Mouse (Mus musculus): ENCODE data around the gene Tcf20.
"Not testable (repeated sequence)": the region's sequence is repeated elsewhere in the genome, so short reads cannot be mapped to it uniquely, and the experiment has no call there.

The Tcf20 gene

GRCm38 (mm10) chr15:82896336-82896735 is 91.3 kb downstream of the Tcf20 start:
- DNase-seq = no peak

GRCm38 (mm10) chr15:82890470-82890869 is 97.2 kb downstream of the Tcf20 start:
- no peak for DNase-seq

GRCm38 (mm10) chr15:82889426-82889825 is 98.2 kb downstream of the Tcf20 start:
- DNase-seq = no peak

GRCm38 (mm10) chr15:82888466-82888865 is 99.2 kb downstream of the Tcf20 start:
- no peak for DNase-seq

- no peak for DNase-seq
Measured at GRCm38 (mm10) chr15:82877309-82877708, 110.4 kb downstream of the Tcf20 start.

- DNase-seq = no peak
Measured at GRCm38 (mm10) chr15:82876863-82877262, 110.8 kb downstream of the Tcf20 start.

- DNase-seq = no peak
Measured at GRCm38 (mm10) chr15:82872037-82872436, 115.6 kb downstream of the Tcf20 start.

GRCm38 (mm10) chr15:82866286-82866685 is 121.4 kb downstream of the Tcf20 start:
- DNase-seq = not testable (repeated sequence)

GRCm38 (mm10) chr15:82863674-82864073 is 124.0 kb downstream of the Tcf20 start:
- no peak for DNase-seq

- DNase-seq = peak; percentile 12
Measured at GRCm38 (mm10) chr15:82856652-82857378, 130.9 kb downstream of the Tcf20 start.

GRCm38 (mm10) chr15:82856065-82856464 is 131.6 kb downstream of the Tcf20 start:
- no peak for DNase-seq

- DNase-seq = no peak
Measured at GRCm38 (mm10) chr15:82839146-82839545, 148.5 kb downstream of the Tcf20 start.

GRCm38 (mm10) chr15:82829917-82830316 is 157.8 kb downstream of the Tcf20 start:
- no peak for DNase-seq

GRCm38 (mm10) chr15:82825866-82826265 is 161.8 kb downstream of the Tcf20 start:
- no peak for DNase-seq

- DNase-seq = no peak
Measured at GRCm38 (mm10) chr15:82822347-82822746, 165.3 kb downstream of the Tcf20 start.

- DNase-seq = no peak
Measured at GRCm38 (mm10) chr15:82821657-82822056, 166.0 kb downstream of the Tcf20 start.

- no peak for DNase-seq
Measured at GRCm38 (mm10) chr15:82815296-82815695, 172.4 kb downstream of the Tcf20 start.

- DNase-seq = peak; percentile 75
Measured at GRCm38 (mm10) chr15:82814806-82815205, 172.9 kb downstream of the Tcf20 start.

- DNase-seq = no peak
Measured at GRCm38 (mm10) chr15:82814321-82814720, 173.4 kb downstream of the Tcf20 start.

- DNase-seq = no peak
Measured at GRCm38 (mm10) chr15:82810556-82810955, 177.1 kb downstream of the Tcf20 start.

- peak; percentile 35 for DNase-seq
Measured at GRCm38 (mm10) chr15:82809511-82809910, 178.2 kb downstream of the Tcf20 start.

GRCm38 (mm10) chr15:82806969-82807763 is 180.5 kb downstream of the Tcf20 start:
- DNase-seq = no peak

GRCm38 (mm10) chr15:82804708-82805639 is 182.7 kb downstream of the Tcf20 start:
- peak; percentile 84 for DNase-seq
